Mouse (Mus musculus) neural tube, embryonic 14.5 days (tissue): ENCODE measurements around the gene Abcc10. TPM values are rescaled to one million over a fixed set of nuclear protein-coding genes. Genes with fewer than 3 reads are reported as not detected.

Experiments used
- ATAC-seq: fragments of 200-750 bp; cut with Nextera tagmentation; 2 replicates; pipeline ENCODE4 v1.8.0; 2017; ENCODE audit warnings: low read depth, mild to moderate bottlenecking, moderate TSS enrichment, moderate library complexity
- H3K27ac ChIP-seq: fragments of 300-500 bp; sonication (generic); 2 replicates; pipeline ENCODE4 v1.5.1; 2014; ENCODE audit warnings: low read depth, mild to moderate bottlenecking, control low read depth, low read length, moderate library complexity, mixed read lengths
- H3K27me3 ChIP-seq: fragments of 300-500 bp; sonication (generic); 2 replicates; pipeline ENCODE4 v1.6.1; 2014; ENCODE audit warnings: low read length; ENCODE audit not compliant: control insufficient read depth, insufficient read depth
- H3K36me3 ChIP-seq: fragments of 300-500 bp; sonication (generic); 2 replicates; pipeline ENCODE4 v1.6.1; 2014; ENCODE audit warnings: low read length, mixed read lengths; ENCODE audit not compliant: control insufficient read depth, insufficient read depth
- H3K4me1 ChIP-seq: fragments of 300-500 bp; sonication (generic); 2 replicates; pipeline ENCODE4 v1.6.1; 2014; ENCODE audit warnings: low read length; ENCODE audit not compliant: control insufficient read depth, insufficient read depth
- H3K4me2 ChIP-seq: fragments of 300-500 bp; sonication (generic); 2 replicates; pipeline ENCODE4 v1.6.1; 2014; ENCODE audit warnings: mild to moderate bottlenecking, low read depth, low read length, control low read depth
- H3K4me3 ChIP-seq: fragments of 300-500 bp; sonication (generic); 2 replicates; pipeline ENCODE4 v1.5.1; 2014; ENCODE audit warnings: low read depth, low read length, control low read depth, mixed read lengths
- H3K9ac ChIP-seq: fragments of 300-500 bp; sonication (generic); replicated peaks from 2 replicates; pipeline ENCODE4 v1.6.1; 2014; ENCODE audit warnings: low read depth, mild to moderate bottlenecking, control low read depth, low read length, mixed read lengths
- H3K9me3 ChIP-seq: fragments of 300-500 bp; sonication (generic); 2 replicates; pipeline ENCODE4 v1.6.1; 2016; ENCODE audit warnings: low read length; ENCODE audit not compliant: control insufficient read depth
- WGBS: fragments of 180-500 bp; shearing (Covaris S2); extraction: QIAGEN DNeasy Blood & Tissue Kit; methylation state at CpG from one replicate; pipeline ENCODE4 v1.1.7; 2014; 5-methylcytosine and 5-hydroxymethylcytosine counted together
- polyA plus RNA-seq: library from polyadenylated mRNA; unstranded; fragments of >200 nt; fragmentation: Nextera tagmentation; extraction: Ambion mirVana; gene quantifications from 2 replicates; pipeline ENCODE4 v1.2.1, GENCODE M21; 2014

The Abcc10 gene
- polyA plus RNA-seq, 1 experiment from 2014 or later, result 9.3 TPM

DNA sequence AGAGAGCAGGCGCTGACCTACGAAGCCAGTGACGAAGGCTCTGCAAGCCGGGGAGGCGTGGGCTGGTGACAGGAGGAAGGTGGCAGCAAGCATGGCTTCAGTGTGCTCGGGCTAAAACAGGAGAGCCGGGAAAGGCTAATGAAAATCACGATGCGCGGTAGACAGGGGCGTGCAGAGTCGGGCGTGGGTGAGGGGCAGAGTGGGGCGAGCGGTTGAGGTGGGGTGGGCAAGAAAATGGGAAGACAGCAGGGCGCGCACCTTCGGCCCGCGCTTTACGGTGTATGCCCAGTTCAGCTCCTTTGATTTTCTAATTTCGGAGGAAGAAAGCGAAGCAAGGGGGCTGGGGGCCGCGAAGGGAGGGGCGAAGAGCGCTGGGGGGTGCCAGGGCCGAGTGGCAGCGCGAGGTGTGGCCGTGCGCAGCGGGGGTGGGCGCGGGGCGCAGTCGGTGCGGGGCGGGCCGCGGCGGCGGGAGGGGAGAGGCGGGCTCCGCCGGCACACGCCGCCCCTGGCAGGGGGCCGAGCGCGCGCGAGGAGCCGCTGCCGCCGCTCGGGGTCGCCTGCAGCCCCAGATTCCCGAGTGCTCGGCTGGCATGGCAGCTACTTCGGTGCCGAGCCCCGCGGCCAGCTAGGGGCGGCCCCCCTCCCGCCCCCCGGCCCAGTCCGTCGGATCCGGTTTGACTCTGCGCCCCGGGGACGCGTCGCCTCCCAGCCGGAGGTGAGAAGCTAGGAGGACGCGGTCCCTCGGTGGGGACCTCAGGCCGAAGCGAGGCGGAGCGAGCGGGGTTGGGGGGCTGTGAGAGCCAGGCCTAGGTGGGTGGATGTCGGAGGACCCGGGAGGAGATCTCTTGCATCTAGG, 30.6 kb downstream of the Abcc10 start, which contains the start of gene Dlk2:
TSS of gene Dlk2 (plus strand) at position 58 of the 856 bp plus-strand sequence.
- Histone ChIP-seq H3K9ac (peak within 1 kb of the TSS; percentile 64), H3K27me3 (peaks cover 13% of the 10 kb centered on the region), H3K9me3 (no peaks in the 10 kb centered on the region), H3K4me1 (peaks cover 10% of the 10 kb centered on the region; the same call in 1 of the 2 replicates), H3K36me3 (no peaks in the 10 kb centered on the region), H3K27ac (peak within 1 kb of the TSS; percentile 71), H3K4me3 (peak within 1 kb of the TSS; percentile 61), H3K4me2 (peak within 1 kb of the TSS; percentile 86)
- WGBS, result under 1% methylated on average over 67 of the region's 86 CpGs
- peak; percentile 67 for ATAC-seq

DNA sequence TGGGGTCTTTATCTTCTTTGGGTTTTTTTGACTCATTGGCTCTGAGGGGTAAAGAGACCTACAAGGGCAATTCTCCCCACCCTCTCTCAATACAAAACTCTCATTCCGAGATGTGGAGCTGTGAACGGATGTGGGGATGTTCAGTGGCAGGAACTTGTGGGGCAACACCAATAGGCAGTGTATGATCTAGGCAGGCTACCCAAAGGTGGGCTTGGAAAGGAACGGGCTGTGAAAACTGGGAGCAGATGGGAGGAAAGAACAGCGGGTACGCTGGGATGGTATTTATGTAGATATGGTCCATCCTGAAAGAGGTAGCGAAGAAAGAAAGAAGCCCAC, 31.2 kb downstream of the Abcc10 start:
- no peaks in the 10 kb centered on the region for H3K9me3 ChIP-seq
- H3K4me1 ChIP-seq, result peaks cover 10% of the 10 kb centered on the region; the same call in 1 of the 2 replicates
- H3K4me2 ChIP-seq, result peak overlapping the region; percentile 86
- peak overlapping the region; percentile 64 for H3K9ac ChIP-seq
- peak; percentile 33 for ATAC-seq
- peak overlapping the region; percentile 71; the same call in 1 of the 2 replicates for H3K27ac ChIP-seq
- no peaks in the 10 kb centered on the region for H3K36me3 ChIP-seq
- H3K4me3 ChIP-seq, result peak overlapping the region; percentile 61
- H3K27me3 ChIP-seq, result peaks cover 13% of the 10 kb centered on the region
- WGBS, result 10% methylated on average over 6 of the region's 6 CpGs

DNA sequence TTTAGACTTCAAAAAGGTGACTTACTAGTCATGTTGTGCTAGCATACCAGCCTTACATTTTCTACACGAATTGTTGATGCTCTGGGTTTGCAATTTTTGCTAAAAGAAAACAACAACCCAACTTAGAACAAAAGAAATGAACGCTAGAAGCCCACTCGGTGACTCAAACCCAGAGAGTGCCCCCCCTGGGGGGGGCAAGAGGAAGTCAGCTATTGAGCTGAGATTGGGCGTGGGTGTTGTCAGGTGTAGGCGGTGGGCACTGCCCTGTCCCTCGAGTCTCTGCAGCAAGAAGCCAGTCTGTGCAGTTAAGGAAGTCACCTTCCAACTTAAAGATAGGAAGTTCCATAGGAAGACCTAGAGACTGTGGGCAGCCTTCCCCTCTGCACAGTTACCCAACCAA, 31.6 kb downstream of the Abcc10 start:
- no peak for ATAC-seq
- 40% methylated on average over 6 of the region's 6 CpGs for WGBS
- Histone ChIP-seq H3K27me3 (peaks cover 13% of the 10 kb centered on the region), H3K4me1 (peaks cover 10% of the 10 kb centered on the region; the same call in 1 of the 2 replicates), H3K36me3 (no peaks in the 10 kb centered on the region), H3K9ac (peak overlapping the region; percentile 64; the same call in 1 of the 2 replicates), H3K27ac (peak overlapping the region; percentile 71; the same call in 1 of the 2 replicates), H3K9me3 (no peaks in the 10 kb centered on the region), H3K4me3 (peak overlapping the region; percentile 61; the same call in 1 of the 2 replicates), H3K4me2 (peak overlapping the region; percentile 86; the same call in 1 of the 2 replicates)

DNA sequence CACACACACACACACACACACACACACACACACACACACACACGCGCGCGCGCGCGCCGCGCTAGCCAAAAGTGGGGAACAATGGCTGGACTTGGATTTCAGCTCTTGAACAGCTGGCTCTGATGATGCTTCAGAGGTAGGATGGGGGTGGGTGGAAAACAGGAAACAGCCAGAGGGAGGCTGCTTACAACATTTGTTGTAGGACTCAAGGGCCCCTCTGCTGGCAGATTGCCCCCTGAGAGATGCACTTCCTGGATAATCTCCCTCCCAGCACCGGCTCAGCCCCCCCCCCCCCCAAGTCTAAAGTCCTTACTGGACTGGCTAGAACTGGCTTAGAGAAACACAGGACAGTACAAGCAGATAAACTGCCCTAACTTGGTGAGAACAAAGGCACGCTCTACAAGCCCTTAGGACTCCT, 40.5 kb downstream of the Abcc10 start:
- no peak overlapping the region for H3K4me3 ChIP-seq
- no peak overlapping the region for H3K4me2 ChIP-seq
- no peaks in the 10 kb centered on the region for H3K27me3 ChIP-seq
- no peak overlapping the region for H3K27ac ChIP-seq
- H3K4me1 ChIP-seq, result no peaks in the 10 kb centered on the region
- no peaks in the 10 kb centered on the region for H3K9me3 ChIP-seq
- 78% methylated on average over 11 of the region's 11 CpGs for WGBS
- ATAC-seq, result no peak
- no peaks in the 10 kb centered on the region for H3K36me3 ChIP-seq
- no peak overlapping the region for H3K9ac ChIP-seq

DNA sequence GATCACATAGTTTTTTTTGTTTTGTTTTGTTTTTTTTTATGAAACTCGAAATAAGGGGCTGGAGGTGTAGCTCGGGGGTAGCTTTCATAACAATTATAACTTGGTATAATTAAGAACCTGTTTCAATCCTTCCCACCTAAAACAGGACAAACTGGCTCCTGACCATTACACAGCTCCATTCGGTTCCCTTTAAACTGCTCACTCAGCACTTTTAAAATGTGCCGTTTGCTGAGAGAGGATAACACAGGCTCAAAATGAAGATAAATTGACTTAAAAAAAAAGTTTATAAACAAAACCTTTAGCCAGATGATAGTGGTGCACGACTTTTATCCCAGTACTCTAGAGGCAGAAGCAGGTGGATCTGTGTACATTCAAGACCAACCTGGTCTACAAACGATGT, 42.7 kb downstream of the Abcc10 start:
- Histone ChIP-seq H3K27ac (no peak overlapping the region), H3K9me3 (no peaks in the 10 kb centered on the region), H3K9ac (no peak overlapping the region), H3K27me3 (no peaks in the 10 kb centered on the region), H3K36me3 (no peaks in the 10 kb centered on the region), H3K4me1 (peaks cover 4% of the 10 kb centered on the region; the same call in 1 of the 2 replicates), H3K4me2 (no peak overlapping the region), H3K4me3 (no peak overlapping the region)
- 77% methylated on average over 6 of the region's 6 CpGs for WGBS
- ATAC-seq, result no peak

DNA sequence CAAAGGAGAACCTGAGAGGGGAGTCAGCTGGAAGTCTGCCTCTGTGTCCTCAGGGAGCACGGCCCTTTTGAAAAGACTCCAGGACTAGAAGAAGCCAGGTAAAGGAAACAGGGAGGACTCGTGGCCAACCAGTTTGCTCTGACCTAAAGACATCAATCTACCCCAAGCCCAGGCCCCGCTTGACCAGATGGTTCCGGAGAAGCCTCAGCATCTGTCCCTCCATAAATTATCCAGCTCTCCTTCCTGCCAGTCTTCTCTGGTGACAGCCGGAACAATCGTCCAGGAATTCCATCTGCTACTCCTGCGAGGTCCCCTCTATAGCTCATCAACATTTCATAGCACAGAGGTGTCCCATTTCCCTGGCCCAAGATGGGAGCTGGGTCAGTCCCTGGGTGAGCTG, 43.5 kb downstream of the Abcc10 start:
- Histone ChIP-seq H3K4me1 (peaks cover 4% of the 10 kb centered on the region; the same call in 1 of the 2 replicates), H3K27me3 (no peaks in the 10 kb centered on the region), H3K9me3 (no peaks in the 10 kb centered on the region), H3K4me3 (no peak overlapping the region), H3K27ac (no peak overlapping the region), H3K4me2 (no peak overlapping the region), H3K9ac (no peak overlapping the region), H3K36me3 (no peaks in the 10 kb centered on the region)
- no peak for ATAC-seq
- WGBS, result 33% methylated on average over 7 of the region's 7 CpGs

DNA sequence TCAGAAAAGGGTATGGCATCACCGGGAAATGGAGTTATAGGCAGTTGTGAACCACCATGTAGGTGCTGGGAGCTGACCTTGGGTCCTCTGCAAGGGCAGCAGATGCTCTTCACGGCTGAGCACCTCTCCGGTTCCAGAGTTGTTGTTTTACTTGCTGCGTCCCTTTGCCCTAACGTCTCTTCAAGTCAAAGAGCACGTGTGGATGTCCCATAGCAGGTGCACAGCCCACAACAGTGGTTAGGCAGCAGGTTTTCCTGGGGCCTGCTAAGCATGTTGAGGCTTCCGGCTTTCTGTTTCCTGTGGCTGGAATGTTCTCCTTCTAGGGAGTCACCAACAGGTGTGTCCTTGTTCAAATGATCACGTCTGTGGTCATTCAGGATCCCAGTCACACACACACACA, 44.2 kb downstream of the Abcc10 start:
- no peak for ATAC-seq
- H3K9me3 ChIP-seq, result no peaks in the 10 kb centered on the region
- no peak overlapping the region for H3K27ac ChIP-seq
- WGBS, result 89% methylated on average over 8 of the region's 8 CpGs
- no peak overlapping the region for H3K4me3 ChIP-seq
- H3K36me3 ChIP-seq, result no peaks in the 10 kb centered on the region
- no peak overlapping the region for H3K4me2 ChIP-seq
- no peak overlapping the region for H3K9ac ChIP-seq
- H3K4me1 ChIP-seq, result peaks cover 4% of the 10 kb centered on the region; the same call in 1 of the 2 replicates
- H3K27me3 ChIP-seq, result no peaks in the 10 kb centered on the region

DNA sequence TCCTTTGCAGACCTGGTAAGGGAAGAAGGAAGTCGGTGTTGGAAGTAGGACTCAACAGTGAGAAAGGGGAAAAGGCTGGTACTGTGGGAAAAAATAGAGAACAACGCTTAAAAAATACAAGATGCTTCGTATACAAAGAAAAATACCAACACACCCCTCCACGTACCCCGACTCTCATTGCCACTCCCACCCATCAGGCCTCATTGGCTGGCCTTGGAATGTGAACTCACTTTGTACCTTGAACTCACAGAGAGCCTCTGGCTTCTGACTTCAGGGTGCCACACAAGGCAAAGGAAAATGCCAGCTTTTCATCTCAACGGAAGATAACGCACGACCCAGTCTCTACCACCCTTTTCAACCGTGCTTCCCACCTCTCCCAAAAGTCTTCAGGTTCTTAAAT, 45.0 kb downstream of the Abcc10 start:
- Histone ChIP-seq H3K36me3 (no peaks in the 10 kb centered on the region), H3K27ac (peak overlapping the region; percentile 44; the same call in 1 of the 2 replicates), H3K4me1 (peaks cover 4% of the 10 kb centered on the region; the same call in 1 of the 2 replicates), H3K9me3 (no peaks in the 10 kb centered on the region), H3K4me2 (peak overlapping the region; percentile 97), H3K4me3 (peak overlapping the region; percentile 59), H3K9ac (peak overlapping the region; percentile 65), H3K27me3 (no peaks in the 10 kb centered on the region)
- ATAC-seq, result peak; percentile 65
- 20% methylated on average over 9 of the region's 9 CpGs for WGBS
